In the genomic region with DNA sequence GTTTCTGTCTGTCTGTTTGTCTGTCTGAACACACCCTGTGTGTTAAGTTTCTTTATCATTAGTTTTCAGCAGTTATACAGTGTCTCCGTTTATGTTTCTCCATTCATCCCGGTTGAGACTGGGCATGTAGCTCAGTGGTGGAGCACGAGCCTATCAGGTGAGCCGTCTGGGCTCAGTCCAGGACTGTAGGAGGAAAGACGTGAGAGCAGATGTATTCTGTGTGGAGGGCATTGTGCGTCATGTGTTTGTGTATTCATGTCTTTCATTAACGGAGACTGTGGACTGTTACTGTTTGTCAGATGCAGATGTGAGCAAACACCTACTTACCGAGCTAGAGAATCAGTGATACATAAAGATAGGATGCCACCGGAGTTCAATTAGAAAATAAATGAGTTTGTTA, we compare ENCODE assay signal across 23 mouse cellular contexts. TPM values are rescaled to one million over a fixed set of nuclear protein-coding genes. Genes with fewer than 3 reads are reported as not detected.
DNase-seq lines count a peak whose midpoint lies in the region; ATAC-seq and TF ChIP-seq lines count a peak whose summit lies in the region.
"Had no signal": no experiment of that assay in that cellular context is flagged by ENCODE, and none has a peak within 500 bp of the region (broad histone marks: within the 10 kb centered on the region; RNA-seq: fewer than 3 reads in every experiment).

No protein-coding gene starts in this region.

- H3K27me3 ChIP-seq in kidney, postnatal 0 days (ENCODE audit: insufficient read depth, low read length), result no peaks in the 10 kb centered on the region
- H3K27me3 ChIP-seq in liver, embryonic 15.5 days, result no peaks in the 10 kb centered on the region
- no peaks in the 10 kb centered on the region for H3K27me3 ChIP-seq in liver, embryonic 12.5 days (replicated peaks)
- H3K27me3 ChIP-seq in liver, embryonic 16.5 days (ENCODE audit: control insufficient read depth, insufficient read depth, low read depth, low read length), result no peaks in the 10 kb centered on the region
- H3K27me3 ChIP-seq: forebrain, embryonic 13.5 days; heart, embryonic 13.5 days had no signal

- H3K36me3 ChIP-seq in kidney, postnatal 0 days (ENCODE audit: insufficient read depth, low read length), result no peaks in the 10 kb centered on the region
- H3K36me3 ChIP-seq in liver, embryonic 15.5 days (replicated peaks), result no peaks in the 10 kb centered on the region
- H3K36me3 ChIP-seq in liver, embryonic 12.5 days, result peaks cover 3% of the 10 kb centered on the region; the same call in 1 of the 2 replicates
- H3K36me3 ChIP-seq in liver, embryonic 16.5 days (ENCODE audit: control insufficient read depth, insufficient read depth), result no peaks in the 10 kb centered on the region
- H3K36me3 ChIP-seq: heart, embryonic 10.5 days; heart, embryonic 13.5 days had no signal

- no peak overlapping the region for H3K9ac ChIP-seq in kidney, postnatal 0 days (ENCODE audit: low read depth, low read length)
- no peak overlapping the region for H3K9ac ChIP-seq in liver, embryonic 15.5 days
- H3K9ac ChIP-seq in liver, embryonic 12.5 days, result no peak overlapping the region
- no peak overlapping the region for H3K9ac ChIP-seq in liver, embryonic 16.5 days (ENCODE audit: low read depth, low read length)
- H3K9ac ChIP-seq: forebrain, embryonic 13.5 days; heart, embryonic 13.5 days; hindbrain, embryonic 14.5 days had no signal

- WGBS in kidney, postnatal 0 days, result 80% methylated on average over 9 of the region's 9 CpGs
- 71% methylated on average over 9 of the region's 9 CpGs for WGBS in liver, embryonic 15.5 days (ENCODE audit: insufficient replicate concordance)
- 74% methylated on average over 9 of the region's 9 CpGs for WGBS in liver, embryonic 12.5 days (ENCODE audit: insufficient replicate concordance)
- 69% methylated on average over 9 of the region's 9 CpGs for WGBS in liver, embryonic 16.5 days (ENCODE audit: insufficient replicate concordance)

- no peak overlapping the region for H3K4me2 ChIP-seq in kidney, postnatal 0 days (ENCODE audit: low read length)
- H3K4me2 ChIP-seq in liver, embryonic 15.5 days, result no peak overlapping the region; the same call in 1 of the 2 replicates
- no peak overlapping the region for H3K4me2 ChIP-seq in liver, embryonic 12.5 days
- no peak overlapping the region for H3K4me2 ChIP-seq in liver, embryonic 16.5 days (ENCODE audit: low read depth, low read length)
- H3K4me2 ChIP-seq: forebrain, embryonic 13.5 days; heart, embryonic 13.5 days; hindbrain, embryonic 14.5 days had no signal

- no peak overlapping the region for H3K27ac ChIP-seq in kidney, postnatal 0 days
- H3K27ac ChIP-seq in liver, embryonic 15.5 days (replicated peaks), result no peak overlapping the region
- no peak overlapping the region for H3K27ac ChIP-seq in liver, embryonic 12.5 days
- H3K27ac ChIP-seq in liver, embryonic 16.5 days (ENCODE audit: low read length), result peak overlapping the region; percentile 59; the same call in 1 of the 2 replicates
- H3K27ac ChIP-seq: forebrain, embryonic 10.5 days; forebrain, embryonic 13.5 days; heart, adult 2 months; heart, embryonic 10.5 days; heart, embryonic 13.5 days; hindbrain, embryonic 14.5 days had no signal

- intact Hi-C loops in left cerebral cortex, postnatal 25 days (cut with DNase I), result no loop called here

- H3K4me3 ChIP-seq in kidney, postnatal 0 days (replicated peaks; ENCODE audit: low read depth, low read length), result no peak overlapping the region
- no peak overlapping the region for H3K4me3 ChIP-seq in liver, embryonic 15.5 days (replicated peaks)
- no peak overlapping the region for H3K4me3 ChIP-seq in liver, embryonic 12.5 days
- H3K4me3 ChIP-seq in liver, embryonic 16.5 days (ENCODE audit: low read depth, low read length), result no peak overlapping the region
- H3K4me3 ChIP-seq: forebrain, embryonic 10.5 days; forebrain, embryonic 13.5 days; heart, adult 2 months; heart, embryonic 10.5 days; heart, embryonic 13.5 days had no signal

- no peak for TF ChIP-seq CTCF in kidney, postnatal 0 days (IDR thresholded peaks at IDR 0.05; ENCODE audit: low read depth)

- no peaks in the 10 kb centered on the region for H3K9me3 ChIP-seq in kidney, postnatal 0 days (replicated peaks; ENCODE audit: low read length)
- H3K9me3 ChIP-seq in liver, embryonic 15.5 days (replicated peaks), result no peaks in the 10 kb centered on the region
- no peaks in the 10 kb centered on the region for H3K9me3 ChIP-seq in liver, embryonic 12.5 days (replicated peaks)
- no peaks in the 10 kb centered on the region for H3K9me3 ChIP-seq in liver, embryonic 16.5 days (replicated peaks; ENCODE audit: control insufficient read depth, low read length)
- H3K9me3 ChIP-seq: forebrain, embryonic 10.5 days; forebrain, embryonic 13.5 days; heart, embryonic 10.5 days; heart, embryonic 13.5 days had no signal

- no peak for DNase-seq in kidney, postnatal 0 days (ENCODE audit: low spot score)
- DNase-seq in kidney, adult 18-20 months, result no peak
- no peak for DNase-seq in left cerebral cortex, postnatal 25 days (ENCODE audit: low spot score in 2 of 2)
- DNase-seq: adrenal gland, adult 8-10 months; adrenal gland, postnatal 25 days; cerebellum, adult 11-12 months; cerebellum, adult 8-10 months; cerebellum, postnatal 10 days; gastrocnemius, postnatal 10 days; gastrocnemius, postnatal 36 days; heart, adult 2 months; heart, postnatal 14 days; heart, postnatal 4 days had no signal

- no peaks in the 10 kb centered on the region for H3K4me1 ChIP-seq in kidney, postnatal 0 days (replicated peaks; ENCODE audit: insufficient read depth, low read length)
- no peaks in the 10 kb centered on the region for H3K4me1 ChIP-seq in liver, embryonic 15.5 days (replicated peaks)
- H3K4me1 ChIP-seq in liver, embryonic 12.5 days, result no peaks in the 10 kb centered on the region
- H3K4me1 ChIP-seq in liver, embryonic 16.5 days (ENCODE audit: control insufficient read depth, low read depth, low read length), result no peaks in the 10 kb centered on the region
- H3K4me1 ChIP-seq: forebrain, embryonic 10.5 days; forebrain, embryonic 13.5 days; heart, embryonic 10.5 days; heart, embryonic 13.5 days had no signal

- 0 out of 2 replicates have a peak, but pooled peaks have one; percentile 21 for ATAC-seq in kidney, postnatal 0 days (replicated peaks; ENCODE audit: low FRiP score, low read depth)
- ATAC-seq in liver, embryonic 15.5 days (ENCODE audit: insufficient read depth), result 0 out of 2 replicates have a peak, but pooled peaks have one; percentile 38
- no peak for ATAC-seq in liver, embryonic 12.5 days
- peak; percentile 70 for ATAC-seq in liver, embryonic 16.5 days (ENCODE audit: low read depth)
- ATAC-seq: activated CD4-positive, CD25-positive, alpha-beta regulatory T cell, adult 4 months; forebrain, embryonic 13.5 days; forebrain, embryonic 16.5 days had no signal

RNA-seq across cellular contexts. Expression of gene Cdca7l, which starts 52.9 kb away (rescaled TPM):
- 34.8 and 41.4 TPM in 2 replicates for polyA plus RNA-seq in kidney, postnatal 0 days (2015; fragmentation: Nextera tagmentation; extraction: Ambion mirVana)
- 14.8 and 15.6 TPM in 2 replicates for polyA plus RNA-seq in liver, embryonic 15.5 days (2015; fragmentation: Nextera tagmentation; extraction: Ambion mirVana)
- 34.8 and 35.2 TPM in 2 replicates for polyA plus RNA-seq in liver, embryonic 12.5 days (2016; fragmentation: Nextera tagmentation; extraction: Ambion mirVana)
- polyA plus RNA-seq in liver, embryonic 16.5 days (2015; fragmentation: Nextera tagmentation; extraction: Ambion mirVana), result 12.8 and 13.7 TPM in 2 replicates
- total RNA-seq in left cerebral cortex, postnatal 25 days (2021), result under 1 TPM; 0.53 to 0.94 TPM
